Mouse (Mus musculus) gastrocnemius, postnatal 25 days (tissue): Measurements from ENCODE around the gene Cd274. TPM values are rescaled to one million over a fixed set of nuclear protein-coding genes. Genes with fewer than 3 reads are reported as not detected.

ENCODE experiments used
- DNase-seq: peaks from one replicate; pipeline ENCODE4 v3.0.0; 2022
- total RNA-seq, 2 experiments: library from RNA; stranded (reverse); gene quantifications; 1 replicate in 1 of 2; 2 replicates in 1 of 2; pipeline ENCODE4 v1.2.3; 2021

Cd274 gene
- total RNA-seq, 2 experiments from 2014 or later: 0.67 to 0.77 TPM

DNA sequence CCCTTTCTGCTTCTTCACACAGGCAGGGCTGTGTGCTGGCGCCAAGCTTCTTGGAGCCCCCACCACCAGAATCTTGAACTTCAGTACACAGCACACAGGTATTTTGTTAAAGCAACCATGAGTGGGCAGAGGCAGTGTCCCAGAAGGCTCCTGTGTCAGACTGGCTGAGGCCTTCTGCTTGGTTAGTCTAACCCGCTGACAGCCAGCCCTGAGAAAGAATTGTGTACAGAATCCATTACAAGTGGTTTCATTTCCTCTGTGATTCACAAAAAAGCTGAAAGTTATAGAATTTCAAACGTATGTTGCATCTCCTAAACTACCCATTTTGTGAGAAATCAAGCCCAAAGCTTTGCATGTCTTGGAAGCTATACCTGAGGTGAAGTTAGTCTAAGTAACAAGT is 63.3 kb downstream of the Cd274 start:
- no peak for DNase-seq

DNA sequence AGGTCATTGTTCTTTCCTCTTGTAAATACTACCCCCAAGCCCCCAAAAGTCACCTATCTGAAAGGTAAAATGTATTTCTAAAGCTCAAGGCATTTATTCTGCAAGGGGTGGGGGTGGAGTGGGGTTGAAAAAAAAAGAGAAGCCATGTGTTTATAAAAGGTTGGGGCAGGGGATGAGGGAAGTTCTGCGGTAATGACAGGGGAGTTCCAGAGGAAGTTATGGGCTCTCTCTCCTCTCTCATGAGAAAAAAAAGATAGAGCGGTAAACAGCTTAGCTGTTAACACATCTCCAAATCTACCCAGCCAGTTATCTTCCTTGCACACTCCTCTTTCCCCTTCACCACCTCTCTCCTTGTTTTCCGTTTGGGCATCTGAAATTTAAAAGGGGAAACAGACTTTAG is 63.7 kb downstream of the Cd274 start:
- DNase-seq: no peak

DNA sequence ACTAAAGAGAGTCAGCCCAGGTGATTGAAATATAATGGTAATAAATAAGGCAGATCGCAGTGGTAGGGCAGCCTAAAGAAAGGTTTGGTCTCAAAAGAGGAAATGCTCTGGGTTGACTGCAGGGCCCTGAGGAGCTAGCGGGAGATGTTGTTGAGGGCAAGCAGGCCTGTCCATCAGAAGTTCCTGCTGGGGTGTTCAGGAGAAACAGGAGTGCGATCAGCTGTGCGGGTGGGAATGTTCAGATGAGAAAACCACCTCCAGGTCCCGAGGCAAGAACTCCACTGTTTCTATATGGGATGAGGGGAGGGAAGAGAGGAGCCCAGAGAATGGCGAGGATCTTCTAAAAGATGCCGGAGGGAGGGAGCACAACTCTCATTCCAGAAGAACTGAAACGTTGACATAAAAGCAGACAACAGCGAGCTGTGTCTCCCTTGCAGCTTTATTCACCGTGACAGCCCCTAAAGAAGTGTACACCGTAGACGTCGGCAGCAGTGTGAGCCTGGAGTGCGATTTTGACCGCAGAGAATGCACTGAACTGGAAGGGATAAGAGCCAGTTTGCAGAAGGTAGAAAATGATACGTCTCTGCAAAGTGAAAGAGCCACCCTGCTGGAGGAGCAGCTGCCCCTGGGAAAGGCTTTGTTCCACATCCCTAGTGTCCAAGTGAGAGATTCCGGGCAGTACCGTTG is 69.7 kb downstream of the Cd274 start:
- no peak for DNase-seq

Other genes with a start within 250 kb of the Cd274 start
- 10 to 100 TPM; 21.5 to 24.7 TPM for gene Jak2, start 115.6 kb upstream of the Cd274 start, total RNA-seq
- gene Insl6, start 42.1 kb upstream of the Cd274 start, total RNA-seq: not detected
- not detected for gene Rln1, start 32.8 kb upstream of the Cd274 start, total RNA-seq
- 10 to 100 TPM; 13.7 to 15.1 TPM for gene Plgrkt, start 65 bp upstream of the Cd274 start, total RNA-seq
- not detected for gene Pdcd1lg2, start 43.5 kb downstream of the Cd274 start, total RNA-seq
- 10 to 100 TPM; 22.5 to 23.8 TPM for gene Ric1, start 154.8 kb downstream of the Cd274 start, total RNA-seq